Mouse (Mus musculus): ENCODE data around the gene Ttc22.

GRCm38 (mm10) chr4:106665673-106666072 lies 43.4 kb downstream of the Ttc22 start:
- no peak for TF ChIP-seq POLR2A (IDR thresholded peaks at IDR 0.05; ENCODE audit: control insufficient read depth in 1 of 2, insufficient read depth in 1 of 2, low read depth in 1 of 2, low read length in 2 of 2, poor library complexity in 1 of 2)
- TF ChIP-seq JUND (IDR thresholded peaks at IDR 0.05; ENCODE audit: low read depth, low read length), result no peak
- no peak for TF ChIP-seq ZNF384 (IDR thresholded peaks at IDR 0.05; ENCODE audit: low read depth, low read length)
- TF ChIP-seq EP300 (IDR thresholded peaks at IDR 0.05; ENCODE audit: low read depth in 1 of 2, low read length in 2 of 2), result no peak
- no peak for TF ChIP-seq CTCF (IDR thresholded peaks at IDR 0.05 in 2 of 3, conservative IDR thresholded peaks at IDR 0.05 in 1 of 3; ENCODE audit: control insufficient read depth in 1 of 3, insufficient read depth in 1 of 3, low read depth in 2 of 3, low read length in 3 of 3, poor library complexity in 1 of 3, severe bottlenecking in 1 of 3)

All from MEL (cell line).